In the genomic region with DNA sequence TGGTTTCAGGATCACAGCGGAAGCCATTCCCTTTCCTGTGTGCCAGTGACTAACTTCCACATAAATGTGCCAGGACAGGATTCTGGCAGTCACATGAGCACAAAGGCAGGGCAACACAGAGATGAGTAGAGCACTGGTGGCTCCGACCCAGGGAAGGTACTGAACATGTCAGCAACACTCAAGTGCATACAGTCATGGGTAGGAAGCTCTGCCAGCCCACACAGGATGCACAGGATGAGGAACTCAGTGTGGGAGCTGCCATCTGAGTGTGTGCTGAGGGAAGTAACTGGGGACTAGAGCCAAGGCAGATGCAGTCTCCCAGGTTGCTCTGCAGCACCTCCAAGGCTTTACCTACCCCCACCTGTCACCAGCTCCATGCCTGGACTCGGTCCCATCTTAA, we compare ENCODE assay signal across 11 mouse cellular contexts. TPM values are rescaled to one million over a fixed set of nuclear protein-coding genes. Genes with fewer than 3 reads are reported as not detected.
A peak's percentile ranks its signal among the peaks of the same experiment; 100 is the strongest.
DNase-seq lines count a peak whose midpoint lies in the region; ATAC-seq and TF ChIP-seq lines count a peak whose summit lies in the region.
"Had no signal": no experiment of that assay in that cellular context is flagged by ENCODE, and none has a peak within 500 bp of the region (broad histone marks: within the 10 kb centered on the region; RNA-seq: fewer than 3 reads in every experiment).

No protein-coding gene starts in this region.

- H3K27me3 ChIP-seq in forebrain, embryonic 10.5 days (ENCODE audit: poor library complexity, severe bottlenecking): no peaks in the 10 kb centered on the region
- H3K27me3 ChIP-seq in hindbrain, embryonic 14.5 days (ENCODE audit: control insufficient read depth, insufficient read depth, low read length): no peaks in the 10 kb centered on the region
- H3K27me3 ChIP-seq: hindbrain, embryonic 15.5 days had no signal

- peaks cover 20% of the 10 kb centered on the region for H3K4me1 ChIP-seq in forebrain, embryonic 10.5 days
- H3K4me1 ChIP-seq in hindbrain, embryonic 14.5 days (replicated peaks; ENCODE audit: control insufficient read depth, insufficient read depth, low read length): peaks cover 14% of the 10 kb centered on the region

- ATAC-seq in hindbrain, embryonic 14.5 days (ENCODE audit: low FRiP score): no peak

- peaks cover 20% of the 10 kb centered on the region for H3K36me3 ChIP-seq in forebrain, embryonic 10.5 days (replicated peaks)
- H3K36me3 ChIP-seq in hindbrain, embryonic 14.5 days (replicated peaks; ENCODE audit: control insufficient read depth, insufficient read depth): 0 out of 2 replicates have a peak, but pooled peaks cover 4% of the 10 kb centered on the region
- H3K36me3 ChIP-seq: hindbrain, embryonic 15.5 days had no signal

- TF ChIP-seq CTCF in layer of hippocampus, adult 2 months (conservative IDR thresholded peaks at IDR 0.05): no peak

- H3K4me3 ChIP-seq in layer of hippocampus, adult 2 months: no peak overlapping the region
- H3K4me3 ChIP-seq in forebrain, embryonic 10.5 days: no peak overlapping the region
- no peak overlapping the region for H3K4me3 ChIP-seq in hindbrain, embryonic 14.5 days (replicated peaks; ENCODE audit: low read length)
- H3K4me3 ChIP-seq: hindbrain, embryonic 15.5 days had no signal

- H3K9me3 ChIP-seq in forebrain, embryonic 10.5 days: no peaks in the 10 kb centered on the region
- H3K9me3 ChIP-seq in hindbrain, embryonic 14.5 days (ENCODE audit: control insufficient read depth, low read length): no peaks in the 10 kb centered on the region
- H3K9me3 ChIP-seq: hindbrain, embryonic 15.5 days had no signal

- DNase-seq in adrenal gland, postnatal 10 days: peak; percentile 14
- no peak for DNase-seq in adrenal gland, adult 18-20 months (ENCODE audit: low spot score in 2 of 2)
- DNase-seq in layer of hippocampus, adult 2 months (ENCODE audit: low spot score in 2 of 2): peak in 1 of 2 experiments; percentile 28
- no peak for DNase-seq in layer of hippocampus, postnatal 14 days (ENCODE audit: low spot score in 2 of 2)
- DNase-seq in brain, adult 2 months (ENCODE audit: low read depth, low spot score): peak; percentile 87
- DNase-seq in lung, postnatal 36 days: peak; percentile 72
- no peak for DNase-seq in forebrain, embryonic 10.5 days (ENCODE audit: extremely low spot score, low spot score)
- no peak for DNase-seq in hindbrain, embryonic 14.5 days (ENCODE audit: low spot score)

- no peak overlapping the region for H3K9ac ChIP-seq in hindbrain, embryonic 14.5 days
- H3K9ac ChIP-seq: hindbrain, embryonic 15.5 days had no signal

- WGBS in forebrain, embryonic 10.5 days: 82% methylated on average over 3 of the region's 3 CpGs
- 92% methylated on average over 3 of the region's 3 CpGs for WGBS in hindbrain, embryonic 14.5 days

- H3K4me2 ChIP-seq in hindbrain, embryonic 14.5 days (replicated peaks): no peak overlapping the region
- H3K4me2 ChIP-seq: hindbrain, embryonic 15.5 days; midbrain, embryonic 11.5 days had no signal

- peak overlapping the region; percentile 58 for H3K27ac ChIP-seq in layer of hippocampus, adult 2 months
- H3K27ac ChIP-seq in forebrain, embryonic 10.5 days: no peak overlapping the region
- H3K27ac ChIP-seq in hindbrain, embryonic 14.5 days: no peak overlapping the region
- H3K27ac ChIP-seq: hindbrain, embryonic 15.5 days had no signal

RNA-seq across cellular contexts. Expression of gene Dguok, which starts 4.1 kb away (rescaled TPM):
- 10 to 100 TPM; 38.0 to 50.0 TPM for total RNA-seq in adrenal gland, postnatal 10 days (2021)
- 10 to 100 TPM; 36.7 to 38.4 TPM for total RNA-seq in adrenal gland, adult 18-20 months (2021)
- total RNA-seq in layer of hippocampus, adult 2 months (2021): 10 to 100 TPM; 36.8 to 38.6 TPM
- total RNA-seq in layer of hippocampus, postnatal 14 days (2021): 10 to 100 TPM; 28.1 to 28.7 TPM
- 62.3 and 63.6 TPM in 2 replicates for polyA plus RNA-seq in forebrain, embryonic 10.5 days (2016; fragmentation: Nextera tagmentation; extraction: Ambion mirVana)
- 68.8 and 69.2 TPM in 2 replicates for polyA plus RNA-seq in hindbrain, embryonic 14.5 days (2014; fragmentation: Nextera tagmentation; extraction: Ambion mirVana)

RNA-seq across cellular contexts. Expression of gene Actg2, which starts 33.4 kb away (rescaled TPM):
- 1 to 10 TPM; 3.2 to 5.6 TPM for total RNA-seq in adrenal gland, postnatal 10 days (2021)
- total RNA-seq in adrenal gland, adult 18-20 months (2021): under 1 TPM; 0.38 to 0.53 TPM
- total RNA-seq in layer of hippocampus, adult 2 months (2021): not detected
- total RNA-seq in layer of hippocampus, postnatal 14 days (2021): under 1 TPM in 1 of 2 experiments, not detected in 1; 0.51 TPM
- polyA plus RNA-seq in forebrain, embryonic 10.5 days (2016; fragmentation: Nextera tagmentation; extraction: Ambion mirVana): 0.12 and 0.26 TPM in 2 replicates
- polyA plus RNA-seq in hindbrain, embryonic 14.5 days (2014; fragmentation: Nextera tagmentation; extraction: Ambion mirVana): 2.6 and 3.3 TPM in 2 replicates
- total RNA-seq: left cerebral cortex, adult 8-10 months had no signal

RNA-seq across cellular contexts. Expression of gene Tet3, which starts 43.8 kb away (rescaled TPM):
- total RNA-seq in adrenal gland, postnatal 10 days (2021): 10 to 100 TPM; 57.4 to 64.4 TPM
- total RNA-seq in adrenal gland, adult 18-20 months (2021): 10 to 100 TPM; 24.2 to 25.7 TPM
- total RNA-seq in layer of hippocampus, adult 2 months (2021): 10 to 100 TPM; 61.0 to 65.9 TPM
- total RNA-seq in layer of hippocampus, postnatal 14 days (2021): 100 to 1,000 TPM in 1 of 2 experiments, 10 to 100 TPM in 1; 97.1 to 102 TPM
- 37.3 and 38.3 TPM in 2 replicates for polyA plus RNA-seq in forebrain, embryonic 10.5 days (2016; fragmentation: Nextera tagmentation; extraction: Ambion mirVana)
- 43.6 and 52.2 TPM in 2 replicates for polyA plus RNA-seq in hindbrain, embryonic 14.5 days (2014; fragmentation: Nextera tagmentation; extraction: Ambion mirVana)

Comparison
In these comparisons a context has a peak if more than half of its experiments do, and no peak if none do; other contexts are left out.
1. DNase-seq: peak in adrenal gland, postnatal 10 days (single experiment), brain, adult 2 months (single experiment) and lung, postnatal 36 days (single experiment); none in adrenal gland, adult 18-20 months (0 of 2), layer of hippocampus, postnatal 14 days (0 of 2), forebrain, embryonic 10.5 days (single experiment) and hindbrain, embryonic 14.5 days (single experiment).